Mouse (Mus musculus): ENCODE measurements around the gene Arl15. TPM values are rescaled to one million over a fixed set of nuclear protein-coding genes. Genes with fewer than 3 reads are reported as not detected.

Gene Arl15
- polyA plus RNA-seq, 1 experiment: 23.8 TPM

DNA sequence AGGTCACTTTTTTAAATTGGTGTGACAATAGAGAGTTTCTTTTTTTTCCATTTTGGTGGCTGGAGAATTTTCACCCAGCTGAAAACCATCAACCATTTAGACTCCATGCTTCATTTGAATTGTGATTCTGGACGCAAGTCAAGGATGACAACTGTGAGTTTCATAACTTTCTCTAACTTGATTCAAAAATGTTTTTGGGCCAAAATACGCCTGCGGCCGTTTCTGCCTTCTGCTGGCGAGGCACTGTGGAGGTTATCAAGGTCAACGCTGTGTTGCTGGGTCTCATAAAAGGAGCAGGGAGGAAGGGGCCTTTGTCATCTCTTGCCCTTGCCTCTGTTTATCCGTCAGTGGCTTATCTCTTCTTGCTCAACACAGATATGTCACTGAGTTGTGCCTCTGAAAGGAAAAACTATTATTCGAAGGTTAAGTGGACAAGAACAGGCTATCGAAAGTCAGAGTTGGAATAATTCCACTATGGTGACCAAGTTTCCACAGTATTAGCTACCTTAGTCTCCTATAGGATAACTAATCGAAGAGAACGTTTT lies 106.8 kb downstream of the Arl15 start:
- no peak for TF ChIP-seq CTCF (IDR thresholded peaks at IDR 0.05; ENCODE audit: borderline replicate concordance, extremely low read depth, insufficient read depth, insufficient read length)
- no peak for TF ChIP-seq POLR2A (IDR thresholded peaks at IDR 0.05; ENCODE audit: borderline replicate concordance, extremely low read depth, insufficient read depth, insufficient read length, poor library complexity, severe bottlenecking)

GRCm38 (mm10) chr13:113903255-113903654 lies 109.0 kb downstream of the Arl15 start:
- no peak for DNase-seq (ENCODE audit: low read depth)
- TF ChIP-seq CTCF (IDR thresholded peaks at IDR 0.05; ENCODE audit: borderline replicate concordance, extremely low read depth, insufficient read depth, insufficient read length) (no peak), POLR2A (IDR thresholded peaks at IDR 0.05; ENCODE audit: borderline replicate concordance, extremely low read depth, insufficient read depth, insufficient read length, poor library complexity, severe bottlenecking) (no peak)

More for the DNA sequence above, 106.8 kb downstream of the Arl15 start:
- DNase-seq (ENCODE audit: low read depth): no peak

DNA sequence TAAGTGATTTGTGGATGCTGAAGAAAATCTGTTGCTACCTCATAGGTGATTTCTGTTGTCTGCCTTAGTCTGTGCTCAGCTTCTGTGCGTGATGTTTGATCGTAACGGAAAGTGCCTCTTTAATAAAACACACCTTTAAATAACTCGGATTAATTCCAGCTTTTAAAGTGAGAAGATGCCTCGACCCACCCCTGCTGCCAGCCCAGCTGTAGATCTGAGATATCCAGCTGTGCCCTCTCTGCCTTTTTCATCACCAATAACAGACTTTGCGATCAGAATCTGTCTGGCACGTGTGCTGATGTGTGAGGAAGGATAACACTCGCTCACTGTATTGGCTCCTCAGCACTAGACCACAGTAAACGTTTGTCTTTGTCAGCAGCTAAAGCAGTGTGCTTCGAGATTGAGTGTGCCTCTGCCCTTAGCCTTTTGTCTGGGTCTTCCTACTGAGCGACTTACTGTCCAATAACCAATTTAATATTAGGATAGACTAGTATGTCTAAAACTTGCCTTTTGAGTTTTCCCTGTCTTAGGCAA lies 117.7 kb downstream of the Arl15 start:
- peak; percentile 64 for DNase-seq (ENCODE audit: low read depth)
- no peak for TF ChIP-seq CTCF (IDR thresholded peaks at IDR 0.05; ENCODE audit: borderline replicate concordance, extremely low read depth, insufficient read depth, insufficient read length)
- no peak for TF ChIP-seq POLR2A (IDR thresholded peaks at IDR 0.05; ENCODE audit: borderline replicate concordance, extremely low read depth, insufficient read depth, insufficient read length, poor library complexity, severe bottlenecking)

- no peak for TF ChIP-seq POLR2A (IDR thresholded peaks at IDR 0.05; ENCODE audit: borderline replicate concordance, extremely low read depth, insufficient read depth, insufficient read length, poor library complexity, severe bottlenecking)
- no peak for TF ChIP-seq CTCF (IDR thresholded peaks at IDR 0.05; ENCODE audit: borderline replicate concordance, extremely low read depth, insufficient read depth, insufficient read length)
- peak; percentile 78 for DNase-seq (ENCODE audit: low read depth)
Measured at GRCm38 (mm10) chr13:113914551-113914971, 120.3 kb downstream of the Arl15 start.

DNA sequence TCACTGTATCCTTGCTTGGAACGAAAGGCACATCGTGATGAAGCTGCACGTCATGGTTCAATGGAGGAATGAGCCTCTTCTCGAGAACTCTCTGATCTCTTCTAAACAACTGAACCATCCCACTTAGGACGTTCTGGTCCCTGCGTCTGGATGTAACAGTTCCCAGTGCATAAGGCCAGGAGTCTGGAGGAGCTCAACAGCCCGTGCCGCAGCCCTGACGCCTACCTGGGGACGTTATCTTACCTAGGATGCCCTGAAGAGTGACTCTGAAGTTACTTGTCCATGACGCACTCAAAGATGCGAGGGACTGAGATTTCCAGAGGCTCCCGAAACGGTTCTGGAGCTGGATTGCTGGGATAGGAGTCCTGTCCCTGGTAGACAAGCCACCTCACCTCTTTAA lies 121.4 kb downstream of the Arl15 start:
- DNase-seq (ENCODE audit: low read depth): no peak
- TF ChIP-seq POLR2A (IDR thresholded peaks at IDR 0.05; ENCODE audit: borderline replicate concordance, extremely low read depth, insufficient read depth, insufficient read length, poor library complexity, severe bottlenecking): no peak
- no peak for TF ChIP-seq CTCF (IDR thresholded peaks at IDR 0.05; ENCODE audit: borderline replicate concordance, extremely low read depth, insufficient read depth, insufficient read length)

- TF ChIP-seq CTCF (IDR thresholded peaks at IDR 0.05; ENCODE audit: borderline replicate concordance, extremely low read depth, insufficient read depth, insufficient read length) (no peak), POLR2A (IDR thresholded peaks at IDR 0.05; ENCODE audit: borderline replicate concordance, extremely low read depth, insufficient read depth, insufficient read length, poor library complexity, severe bottlenecking) (no peak)
- peak; percentile 88 for DNase-seq (ENCODE audit: low read depth)
Measured at GRCm38 (mm10) chr13:113916761-113917160, 122.5 kb downstream of the Arl15 start.

DNA sequence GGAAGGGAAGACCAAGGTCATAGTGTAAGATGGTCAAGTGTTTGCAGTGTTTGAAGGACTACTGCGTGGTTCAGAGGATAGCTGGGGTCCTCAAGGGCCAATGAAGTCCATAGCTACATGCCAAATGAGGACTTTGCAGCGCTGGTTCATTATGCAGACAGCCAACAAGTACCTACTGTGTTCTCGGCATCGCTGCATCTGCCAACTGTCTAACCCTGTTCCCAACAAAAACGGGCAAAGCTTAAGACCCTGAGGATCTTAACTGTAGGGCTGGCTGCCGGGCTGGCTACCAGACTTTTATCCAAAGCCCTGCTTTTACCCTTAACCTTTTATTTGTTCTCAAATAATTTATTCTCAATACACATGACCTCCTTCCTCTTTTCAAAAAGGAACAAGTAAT lies 123.1 kb downstream of the Arl15 start:
- TF ChIP-seq CTCF (IDR thresholded peaks at IDR 0.05; ENCODE audit: borderline replicate concordance, extremely low read depth, insufficient read depth, insufficient read length): no peak
- no peak for TF ChIP-seq POLR2A (IDR thresholded peaks at IDR 0.05; ENCODE audit: borderline replicate concordance, extremely low read depth, insufficient read depth, insufficient read length, poor library complexity, severe bottlenecking)
- DNase-seq (ENCODE audit: low read depth): peak; percentile 83

GRCm38 (mm10) chr13:113917868-113918411 lies 123.6 kb downstream of the Arl15 start:
- DNase-seq (ENCODE audit: low read depth): peak; percentile 94
- no peak for TF ChIP-seq CTCF (IDR thresholded peaks at IDR 0.05; ENCODE audit: borderline replicate concordance, extremely low read depth, insufficient read depth, insufficient read length)
- TF ChIP-seq POLR2A (IDR thresholded peaks at IDR 0.05; ENCODE audit: borderline replicate concordance, extremely low read depth, insufficient read depth, insufficient read length, poor library complexity, severe bottlenecking): no peak

- TF ChIP-seq POLR2A (IDR thresholded peaks at IDR 0.05; ENCODE audit: borderline replicate concordance, extremely low read depth, insufficient read depth, insufficient read length, poor library complexity, severe bottlenecking) (no peak), CTCF (IDR thresholded peaks at IDR 0.05; ENCODE audit: borderline replicate concordance, extremely low read depth, insufficient read depth, insufficient read length) (no peak)
- DNase-seq (ENCODE audit: low read depth): peak; percentile 21
Measured at GRCm38 (mm10) chr13:113918668-113919067, 124.4 kb downstream of the Arl15 start.

GRCm38 (mm10) chr13:113935697-113936096 lies 141.4 kb downstream of the Arl15 start:
- TF ChIP-seq CTCF (IDR thresholded peaks at IDR 0.05; ENCODE audit: borderline replicate concordance, extremely low read depth, insufficient read depth, insufficient read length) (no peak), POLR2A (IDR thresholded peaks at IDR 0.05; ENCODE audit: borderline replicate concordance, extremely low read depth, insufficient read depth, insufficient read length, poor library complexity, severe bottlenecking) (no peak)
- DNase-seq (ENCODE audit: low read depth): no peak

GRCm38 (mm10) chr13:113937231-113937630 lies 142.9 kb downstream of the Arl15 start:
- TF ChIP-seq POLR2A (IDR thresholded peaks at IDR 0.05; ENCODE audit: borderline replicate concordance, extremely low read depth, insufficient read depth, insufficient read length, poor library complexity, severe bottlenecking) (no peak), CTCF (IDR thresholded peaks at IDR 0.05; ENCODE audit: borderline replicate concordance, extremely low read depth, insufficient read depth, insufficient read length) (no peak)

DNA sequence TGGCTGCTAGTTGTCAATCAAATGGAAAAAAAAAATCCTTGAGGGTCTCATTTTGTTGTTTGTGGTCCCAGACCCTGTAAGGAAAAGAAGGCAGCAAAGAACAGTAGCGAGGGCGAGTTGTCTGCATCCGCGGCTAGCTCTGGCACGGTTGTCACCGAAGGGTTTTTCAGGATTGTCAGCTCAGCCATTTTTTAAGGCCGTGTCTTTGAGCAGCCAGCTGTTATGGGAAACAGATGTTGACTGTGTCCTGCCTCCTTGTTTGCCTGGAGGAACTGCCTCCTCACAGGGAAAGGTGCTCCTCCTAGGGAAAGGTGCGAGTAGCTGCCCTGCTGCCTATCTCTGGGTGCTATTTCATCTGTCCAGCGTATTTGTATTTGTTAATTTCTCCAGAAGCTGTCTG lies 144.3 kb downstream of the Arl15 start:
- no peak for DNase-seq (ENCODE audit: low read depth)

More at GRCm38 (mm10) chr13:113937231-113937630, 142.9 kb downstream of the Arl15 start:
- no peak for DNase-seq (ENCODE audit: low read depth)

More for the DNA sequence above, 144.3 kb downstream of the Arl15 start:
- TF ChIP-seq POLR2A (IDR thresholded peaks at IDR 0.05; ENCODE audit: borderline replicate concordance, extremely low read depth, insufficient read depth, insufficient read length, poor library complexity, severe bottlenecking) (no peak), CTCF (IDR thresholded peaks at IDR 0.05; ENCODE audit: borderline replicate concordance, extremely low read depth, insufficient read depth, insufficient read length) (no peak)

All from brain, embryonic 14.5 days (tissue).